Mouse (Mus musculus) lung, adult 2 months (tissue): Measurements from ENCODE around the gene Trim80. TPM values are rescaled to one million over a fixed set of nuclear protein-coding genes. Genes with fewer than 3 reads are reported as not detected.
A peak's percentile ranks its signal among the peaks of the same experiment; 100 is the strongest.

Source experiments
- DNase-seq: peaks from one replicate; pipeline ENCODE4 v3.0.0; 2022
- H3K4me1 ChIP-seq: fragments of 200-500 bp; 2 replicates; pipeline ENCODE4 v1.6.1; 2011; ENCODE audit warnings: low read length; ENCODE audit not compliant: control insufficient read depth, insufficient read depth
- H3K4me3 ChIP-seq: fragments of 200-500 bp; replicated peaks from 2 replicates; pipeline ENCODE3; 2011; ENCODE audit warnings: low read depth, mild to moderate bottlenecking, control low read depth, low read length; ENCODE audit errors: extremely low read depth
- CTCF ChIP-seq: fragments of 200-500 bp; IDR thresholded peaks from 2 replicates; pipeline ENCODE4 v1.5.1; 2011; ENCODE audit warnings: mild to moderate bottlenecking, low read length, control low read depth; ENCODE audit not compliant: insufficient read depth
- POLR2A ChIP-seq: fragments of 200-500 bp; IDR thresholded peaks from 2 replicates; pipeline ENCODE4 v1.6.1; 2011; ENCODE audit warnings: low read depth, mild to moderate bottlenecking, control low read depth, low read length, borderline replicate concordance; ENCODE audit errors: extremely low read depth
- WGBS: fragments of 180-500 bp; shearing (Covaris S2); methylation state at CpG from one replicate; pipeline ENCODE4 v1.1.7; 2018; 5-methylcytosine and 5-hydroxymethylcytosine counted together
- polyA plus RNA-seq: library from polyadenylated mRNA; depleted of rRNA; stranded (reverse); fragments of >200 nt; gene quantifications from 2 replicates; pipeline ENCODE4 v1.2.3, GENCODE M21; 2012

The Trim80 gene
- polyA plus RNA-seq, 1 experiment, result 0.13 TPM

DNA sequence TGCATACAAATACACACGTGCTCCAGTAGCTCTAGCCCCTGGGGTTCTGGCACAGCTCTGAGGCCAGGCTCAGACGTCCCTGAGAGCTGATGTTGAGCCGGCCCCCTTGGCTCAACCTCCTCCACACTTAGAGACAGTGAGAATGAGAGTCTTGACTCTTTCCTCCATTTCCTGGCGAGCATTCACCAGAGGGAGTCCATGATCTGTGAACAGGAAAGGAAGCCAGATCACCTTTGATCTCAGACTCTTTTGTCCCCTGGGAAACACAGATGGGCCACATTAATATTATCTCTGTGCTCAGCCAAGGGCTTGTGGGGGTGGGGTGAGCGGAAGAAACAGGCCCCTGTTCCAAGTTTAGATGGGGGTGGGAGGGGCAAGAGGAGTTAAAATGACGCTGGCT lies 17.1 kb downstream of the Trim80 start:
- TF ChIP-seq CTCF (no peak), POLR2A (no peak)
- WGBS, result 30% methylated on average over 6 of the region's 6 CpGs
- Histone ChIP-seq H3K4me1 (no peaks in the 10 kb centered on the region), H3K4me3 (no peak overlapping the region)
- DNase-seq, result no peak

DNA sequence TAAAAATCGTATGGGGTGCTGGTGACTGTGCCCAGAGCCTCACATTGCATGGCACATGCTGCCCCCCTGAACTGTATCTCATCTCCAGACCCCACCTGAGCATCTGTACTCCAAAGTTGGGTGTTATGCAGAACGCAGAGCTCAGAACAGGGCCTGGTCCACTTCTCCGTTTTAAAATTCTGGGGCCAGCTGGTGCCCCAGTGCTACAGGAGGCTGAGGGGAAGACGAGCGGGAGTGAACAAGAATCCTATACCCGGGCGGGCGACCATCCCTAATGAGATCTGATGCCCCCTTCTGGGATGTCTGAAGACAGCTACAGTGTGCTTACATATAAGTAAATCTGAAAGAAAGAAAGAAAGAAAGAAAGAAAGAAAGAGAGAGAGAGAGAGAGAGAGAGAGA lies 20.6 kb downstream of the Trim80 start:
- Histone ChIP-seq H3K4me1 (no peaks in the 10 kb centered on the region), H3K4me3 (no peak overlapping the region)
- 33% methylated on average over 8 of the region's 8 CpGs for WGBS
- TF ChIP-seq POLR2A (no peak), CTCF (no peak)
- DNase-seq, result no peak

DNA sequence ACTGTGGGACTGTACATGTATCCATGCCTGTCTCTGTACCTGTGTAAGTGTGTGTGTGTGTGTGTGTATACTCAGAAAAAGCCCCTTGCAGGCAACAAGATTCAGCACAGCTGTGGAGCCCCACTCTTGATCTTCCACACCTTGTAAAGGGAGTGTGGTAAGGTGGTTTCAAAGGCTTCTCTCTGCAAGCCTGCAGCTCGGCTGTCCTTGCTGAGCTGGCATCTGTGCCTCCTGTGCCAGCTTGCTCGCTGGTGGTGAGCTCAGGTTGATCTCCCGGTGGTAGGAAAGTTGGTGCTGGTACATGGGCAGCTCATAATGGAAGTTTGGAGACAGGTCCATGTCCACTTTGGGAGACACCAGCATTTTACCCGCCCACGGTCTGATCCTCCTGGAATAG lies 21.5 kb downstream of the Trim80 start:
- no peak overlapping the region for H3K4me3 ChIP-seq
- TF ChIP-seq POLR2A (no peak), CTCF (no peak)
- WGBS, result 67% methylated on average over 5 of the region's 5 CpGs
- DNase-seq, result no peak
- H3K4me1 ChIP-seq, result no peaks in the 10 kb centered on the region

DNA sequence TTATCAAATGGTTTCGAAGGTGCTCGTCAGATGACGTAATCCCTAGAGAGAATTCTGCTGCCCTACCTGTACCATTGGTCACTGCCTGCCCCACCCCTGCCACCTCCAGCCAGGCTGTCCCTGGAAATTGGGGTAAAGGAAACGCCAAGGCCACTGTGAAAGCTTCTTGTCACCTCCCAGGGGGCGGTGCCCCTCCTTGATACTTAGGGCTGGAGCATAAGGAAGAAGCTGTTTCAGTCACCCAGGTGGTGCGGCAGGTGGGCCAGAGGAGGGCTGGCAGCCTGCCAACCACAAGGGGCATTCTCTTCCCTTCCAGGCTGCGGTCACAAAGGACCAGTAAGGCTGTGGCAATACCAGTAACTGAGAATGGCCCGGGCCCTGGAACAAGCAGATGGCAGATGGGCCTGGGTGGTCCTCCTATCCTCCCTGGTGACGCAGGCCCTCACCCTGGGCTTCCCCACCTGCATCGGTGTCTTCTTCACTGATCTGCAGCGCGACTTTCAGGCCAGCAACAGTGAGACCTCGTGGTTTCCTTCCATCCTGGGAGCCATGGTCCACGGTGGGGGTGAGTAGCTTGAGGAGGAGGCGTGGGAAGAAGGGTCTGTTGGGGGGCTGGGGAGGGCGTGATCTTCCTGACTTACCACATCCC lies 22.0 kb downstream of the Trim80 start, which contains the start of gene Slc16a5:
Gene Slc16a5, plus strand, starts transcription at position 232 of the 649 bp plus-strand sequence.
- DNase-seq, result no peak
- H3K4me1 ChIP-seq, result no peaks in the 10 kb centered on the region
- WGBS, result 69% methylated on average over 16 of the region's 16 CpGs
- no peak within 1 kb of the TSS for H3K4me3 ChIP-seq
- TF ChIP-seq POLR2A, result no peak
- no peak for TF ChIP-seq CTCF

GRCm38 (mm10) chr11:115463397-115463796 lies 23.1 kb downstream of the Trim80 start:
- no peaks in the 10 kb centered on the region for H3K4me1 ChIP-seq

DNA sequence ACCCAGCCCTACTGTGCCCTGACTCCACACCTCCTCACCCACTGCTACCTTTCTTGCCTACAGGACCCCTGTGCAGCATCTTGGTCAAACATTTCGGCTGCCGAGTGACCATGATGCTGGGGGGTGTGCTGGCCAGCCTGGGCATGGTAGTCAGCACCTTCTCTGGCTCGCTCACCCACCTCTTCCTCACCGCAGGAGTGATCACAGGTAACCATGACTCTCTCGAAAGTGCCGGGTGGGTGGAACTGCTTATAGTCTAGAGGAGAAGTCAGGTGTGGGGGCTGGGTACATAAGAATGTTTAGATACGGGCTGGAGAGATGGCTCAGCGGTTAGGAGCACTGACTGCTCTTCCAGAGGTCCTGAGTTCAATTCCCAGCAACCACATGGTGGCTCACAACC lies 24.5 kb downstream of the Trim80 start:
- DNase-seq, result no peak
- H3K4me3 ChIP-seq, result no peak overlapping the region
- WGBS, result 79% methylated on average over 8 of the region's 8 CpGs

More at GRCm38 (mm10) chr11:115463397-115463796, 23.1 kb downstream of the Trim80 start:
- 62% methylated on average over 11 of the region's 11 CpGs for WGBS
- H3K4me3 ChIP-seq, result no peak overlapping the region
- no peak for TF ChIP-seq CTCF
- TF ChIP-seq POLR2A, result no peak
- no peak for DNase-seq

DNA sequence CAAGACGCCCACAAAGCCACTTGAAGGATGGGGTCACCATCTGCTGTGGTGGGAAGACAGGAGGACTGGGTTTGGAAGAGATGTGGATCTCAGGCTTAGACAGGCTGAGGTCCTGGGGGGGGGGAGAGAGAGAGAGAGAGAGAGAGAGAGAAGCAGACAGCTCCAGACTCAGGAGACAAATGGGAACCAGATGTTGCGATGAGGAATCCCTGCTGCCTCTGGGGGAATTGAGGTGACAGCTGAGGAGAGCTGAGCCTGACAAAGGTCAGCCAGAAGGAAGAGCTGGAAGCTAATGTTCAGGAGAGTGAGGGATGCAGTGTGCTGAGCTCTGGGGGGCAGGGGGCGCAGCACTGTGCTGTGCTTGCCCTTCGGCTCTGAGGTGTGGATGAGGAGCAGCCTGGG lies 26.9 kb downstream of the Trim80 start:
- WGBS, result 57% methylated on average over 4 of the region's 4 CpGs
- H3K4me3 ChIP-seq, result no peak overlapping the region
- no peak for DNase-seq
- H3K4me1 ChIP-seq, result no peaks in the 10 kb centered on the region
- TF ChIP-seq CTCF (no peak), POLR2A (no peak)

More for the DNA sequence above, 24.5 kb downstream of the Trim80 start:
- TF ChIP-seq CTCF (no peak), POLR2A (no peak)
- no peaks in the 10 kb centered on the region for H3K4me1 ChIP-seq

DNA sequence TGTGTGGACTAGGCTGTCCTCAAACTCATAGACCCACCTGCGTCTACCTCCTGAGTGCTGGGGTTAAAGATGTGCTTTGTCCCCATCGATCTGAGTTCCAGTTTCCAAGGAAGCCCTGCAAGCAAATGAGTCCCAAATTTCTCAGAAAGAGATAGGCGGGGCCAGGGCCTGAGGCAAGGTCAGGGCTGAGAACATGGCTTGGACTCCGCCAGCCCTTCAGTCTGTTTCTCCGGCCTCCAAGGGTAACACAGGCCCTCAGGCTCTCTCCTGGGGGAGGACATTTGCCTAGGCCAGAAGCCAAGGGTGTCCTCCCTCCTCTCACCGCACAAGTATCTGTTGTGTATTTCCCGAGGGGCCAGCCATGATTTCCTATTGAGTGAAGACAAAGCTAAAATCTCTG lies 31.8 kb downstream of the Trim80 start:
- no peak for DNase-seq
- no peak for TF ChIP-seq CTCF
- TF ChIP-seq POLR2A, result no peak
- Histone ChIP-seq H3K4me1 (peaks cover 12% of the 10 kb centered on the region), H3K4me3 (no peak overlapping the region)
- WGBS, result 63% methylated on average over 7 of the region's 7 CpGs

GRCm38 (mm10) chr11:115473626-115474275 lies 33.4 kb downstream of the Trim80 start:
- Histone ChIP-seq H3K4me1 (peaks cover 12% of the 10 kb centered on the region), H3K4me3 (no peak overlapping the region)
- TF ChIP-seq POLR2A, result peak; percentile 27; the same call in 1 of the 2 replicates
- TF ChIP-seq CTCF, result peak; percentile 97
- WGBS, result 10% methylated on average over 15 of the region's 15 CpGs
- peak; percentile 94 for DNase-seq
